Mouse (Mus musculus): ENCODE measurements around the gene Hpse2. TPM values are rescaled to one million over a fixed set of nuclear protein-coding genes. Genes with fewer than 3 reads are reported as not detected.

Hpse2 gene
- polyA plus RNA-seq, 1 experiment = not detected

GRCm38 (mm10) chr19:42868958-42869662 lies 519.0 kb downstream of the Hpse2 start:
- 78% methylated on average over 3 of the region's 3 CpGs for WGBS
- no peak overlapping the region for H3K4me3 ChIP-seq (ENCODE audit: insufficient read depth, low read depth, low read length)
- H3K4me1 ChIP-seq (ENCODE audit: control insufficient read depth, insufficient read depth, low read length) = no peaks in the 10 kb centered on the region
- no peak for TF ChIP-seq POLR2A (IDR thresholded peaks at IDR 0.05; ENCODE audit: insufficient read depth, low read depth, low read length)
- TF ChIP-seq CTCF (IDR thresholded peaks at IDR 0.05; ENCODE audit: insufficient read depth, low read depth, low read length) = no peak
- H3K27ac ChIP-seq (ENCODE audit: insufficient read depth, low read depth, low read length) = no peak overlapping the region

- 48% methylated on average over 3 of the region's 3 CpGs for WGBS
- Histone ChIP-seq H3K4me1 (ENCODE audit: control insufficient read depth, insufficient read depth, low read length) (no peaks in the 10 kb centered on the region), H3K27ac (ENCODE audit: insufficient read depth, low read depth, low read length) (no peak overlapping the region), H3K4me3 (ENCODE audit: insufficient read depth, low read depth, low read length) (no peak overlapping the region)
- TF ChIP-seq POLR2A (IDR thresholded peaks at IDR 0.05; ENCODE audit: insufficient read depth, low read depth, low read length) = no peak
- TF ChIP-seq CTCF (IDR thresholded peaks at IDR 0.05; ENCODE audit: insufficient read depth, low read depth, low read length) = no peak
Observed at GRCm38 (mm10) chr19:42863013-42863412, 525.1 kb downstream of the Hpse2 start.

DNA sequence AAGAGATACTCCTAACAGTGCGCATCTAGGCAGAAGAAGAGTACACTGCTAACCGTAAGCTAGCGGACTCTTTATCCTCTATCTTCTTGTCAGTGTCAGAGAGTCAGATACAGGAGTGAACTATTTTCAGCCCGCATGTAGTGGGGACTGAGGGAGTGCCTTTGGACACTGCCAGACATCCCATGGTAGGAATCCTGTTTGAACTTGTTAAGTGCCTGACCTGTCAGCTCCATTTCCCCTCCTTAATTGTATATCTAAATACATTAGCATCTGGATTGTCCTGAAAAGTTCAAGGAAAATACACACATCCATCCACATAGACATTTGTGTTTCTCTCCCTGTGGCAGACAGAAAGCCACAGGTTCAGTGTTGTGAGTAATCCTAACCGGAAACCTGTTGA lies 531.1 kb downstream of the Hpse2 start:
- 93% methylated on average over 5 of the region's 5 CpGs for WGBS
- no peaks in the 10 kb centered on the region for H3K4me1 ChIP-seq (ENCODE audit: control insufficient read depth, insufficient read depth, low read length)

GRCm38 (mm10) chr19:42855649-42856048 lies 532.5 kb downstream of the Hpse2 start:
- Histone ChIP-seq H3K4me3 (ENCODE audit: insufficient read depth, low read depth, low read length) (no peak overlapping the region), H3K27ac (ENCODE audit: insufficient read depth, low read depth, low read length) (no peak overlapping the region), H3K4me1 (ENCODE audit: control insufficient read depth, insufficient read depth, low read length) (no peaks in the 10 kb centered on the region)
- no peak for TF ChIP-seq CTCF (IDR thresholded peaks at IDR 0.05; ENCODE audit: insufficient read depth, low read depth, low read length)
- no peak for TF ChIP-seq POLR2A (IDR thresholded peaks at IDR 0.05; ENCODE audit: insufficient read depth, low read depth, low read length)
- WGBS = 81% methylated on average over 4 of the region's 4 CpGs

More for the DNA sequence above, 531.1 kb downstream of the Hpse2 start:
- H3K4me3 ChIP-seq (ENCODE audit: insufficient read depth, low read depth, low read length) = no peak overlapping the region
- no peak overlapping the region for H3K27ac ChIP-seq (ENCODE audit: insufficient read depth, low read depth, low read length)
- no peak for TF ChIP-seq POLR2A (IDR thresholded peaks at IDR 0.05; ENCODE audit: insufficient read depth, low read depth, low read length)
- no peak for TF ChIP-seq CTCF (IDR thresholded peaks at IDR 0.05; ENCODE audit: insufficient read depth, low read depth, low read length)

- no peak overlapping the region for H3K27ac ChIP-seq (ENCODE audit: insufficient read depth, low read depth, low read length)
- WGBS = 71% methylated on average over 5 of the region's 5 CpGs
Observed at GRCm38 (mm10) chr19:42850444-42850843, 537.7 kb downstream of the Hpse2 start.

GRCm38 (mm10) chr19:42839621-42840294 lies 548.4 kb downstream of the Hpse2 start:
- Histone ChIP-seq H3K4me3 (ENCODE audit: insufficient read depth, low read depth, low read length) (no peak overlapping the region), H3K4me1 (ENCODE audit: control insufficient read depth, insufficient read depth, low read length) (no peaks in the 10 kb centered on the region), H3K27ac (ENCODE audit: insufficient read depth, low read depth, low read length) (no peak overlapping the region)
- TF ChIP-seq CTCF (IDR thresholded peaks at IDR 0.05; ENCODE audit: insufficient read depth, low read depth, low read length) = no peak
- no peak for TF ChIP-seq POLR2A (IDR thresholded peaks at IDR 0.05; ENCODE audit: insufficient read depth, low read depth, low read length)
- 89% methylated on average over 4 of the region's 4 CpGs for WGBS

More at GRCm38 (mm10) chr19:42850444-42850843, 537.7 kb downstream of the Hpse2 start:
- Histone ChIP-seq H3K4me3 (ENCODE audit: insufficient read depth, low read depth, low read length) (no peak overlapping the region), H3K4me1 (ENCODE audit: control insufficient read depth, insufficient read depth, low read length) (no peaks in the 10 kb centered on the region)
- TF ChIP-seq POLR2A (IDR thresholded peaks at IDR 0.05; ENCODE audit: insufficient read depth, low read depth, low read length) (no peak), CTCF (IDR thresholded peaks at IDR 0.05; ENCODE audit: insufficient read depth, low read depth, low read length) (no peak)

- 88% methylated on average over 2 of the region's 2 CpGs for WGBS
- Histone ChIP-seq H3K4me3 (ENCODE audit: insufficient read depth, low read depth, low read length) (no peak overlapping the region), H3K4me1 (ENCODE audit: control insufficient read depth, insufficient read depth, low read length) (no peaks in the 10 kb centered on the region), H3K27ac (ENCODE audit: insufficient read depth, low read depth, low read length) (no peak overlapping the region)
- no peak for TF ChIP-seq POLR2A (IDR thresholded peaks at IDR 0.05; ENCODE audit: insufficient read depth, low read depth, low read length)
- no peak for TF ChIP-seq CTCF (IDR thresholded peaks at IDR 0.05; ENCODE audit: insufficient read depth, low read depth, low read length)
Observed at GRCm38 (mm10) chr19:42839118-42839517, 549.0 kb downstream of the Hpse2 start.

- Histone ChIP-seq H3K27ac (ENCODE audit: insufficient read depth, low read depth, low read length) (no peak overlapping the region), H3K4me1 (ENCODE audit: control insufficient read depth, insufficient read depth, low read length) (no peaks in the 10 kb centered on the region), H3K4me3 (ENCODE audit: insufficient read depth, low read depth, low read length) (no peak overlapping the region)
- WGBS = 97% methylated on average over 2 of the region's 2 CpGs
- TF ChIP-seq POLR2A (IDR thresholded peaks at IDR 0.05; ENCODE audit: insufficient read depth, low read depth, low read length) (no peak), CTCF (IDR thresholded peaks at IDR 0.05; ENCODE audit: insufficient read depth, low read depth, low read length) (no peak)
Observed at GRCm38 (mm10) chr19:42838271-42838670, 549.9 kb downstream of the Hpse2 start.

DNA sequence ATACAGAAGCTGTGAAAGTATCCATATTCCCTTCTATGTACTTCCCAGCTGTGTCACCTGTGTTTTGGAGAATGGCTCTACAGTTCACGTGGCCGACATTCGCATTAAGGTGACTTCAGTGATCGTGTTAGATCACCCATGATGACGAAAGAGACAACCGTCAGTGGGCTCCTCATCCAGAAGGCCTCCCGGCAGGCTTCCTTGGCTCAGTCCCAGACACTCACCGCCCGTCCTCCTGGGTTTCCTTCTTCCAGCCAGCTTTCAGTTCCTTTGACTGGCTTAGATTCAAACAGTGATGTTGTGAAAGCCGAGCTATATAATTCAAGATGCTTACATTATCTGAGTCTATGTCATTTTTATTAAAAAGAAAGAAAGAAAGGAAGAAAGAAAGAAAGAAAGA lies 550.6 kb downstream of the Hpse2 start:
- Histone ChIP-seq H3K4me3 (ENCODE audit: insufficient read depth, low read depth, low read length) (no peak overlapping the region), H3K4me1 (ENCODE audit: control insufficient read depth, insufficient read depth, low read length) (no peaks in the 10 kb centered on the region), H3K27ac (ENCODE audit: insufficient read depth, low read depth, low read length) (no peak overlapping the region)
- WGBS = 59% methylated on average over 10 of the region's 10 CpGs
- TF ChIP-seq CTCF (IDR thresholded peaks at IDR 0.05; ENCODE audit: insufficient read depth, low read depth, low read length) (no peak), POLR2A (IDR thresholded peaks at IDR 0.05; ENCODE audit: insufficient read depth, low read depth, low read length) (no peak)

Measured in olfactory bulb, adult 2 months (tissue).